Mouse (Mus musculus) embryonic facial prominence, embryonic 10.5 days (tissue): ENCODE data around the gene Trim72. TPM values are rescaled to one million over a fixed set of nuclear protein-coding genes. Genes with fewer than 3 reads are reported as not detected.

Experiments used
- DNase-seq: peaks from one replicate; pipeline ENCODE4 v3.0.0-alpha.2; 2017; ENCODE audit warnings: low spot score
- H3K27ac ChIP-seq: fragments of 300-500 bp; sonication (generic); replicated peaks from 2 replicates; pipeline ENCODE4 v1.5.1; 2016; ENCODE audit warnings: mild to moderate bottlenecking
- H3K27me3 ChIP-seq: fragments of 300-500 bp; sonication (generic); replicated peaks from 2 replicates; pipeline ENCODE4 v1.6.1; 2016; ENCODE audit warnings: low read depth, mild to moderate bottlenecking; ENCODE audit not compliant: poor library complexity, severe bottlenecking
- H3K36me3 ChIP-seq: fragments of 300-500 bp; sonication (generic); replicated peaks from 2 replicates; pipeline ENCODE4 v1.6.1; 2016; ENCODE audit warnings: mild to moderate bottlenecking, moderate library complexity
- H3K4me1 ChIP-seq: fragments of 300-500 bp; sonication (generic); 2 replicates; pipeline ENCODE4 v1.6.1; 2016
- H3K4me3 ChIP-seq: fragments of 300-500 bp; sonication (generic); 2 replicates; pipeline ENCODE4 v1.5.1; 2016; ENCODE audit warnings: mild to moderate bottlenecking, moderate library complexity
- H3K9me3 ChIP-seq: fragments of 300-500 bp; sonication (generic); 2 replicates; pipeline ENCODE4 v1.6.1; 2016; ENCODE audit warnings: mild to moderate bottlenecking
- WGBS: fragments of 180-500 bp; shearing (Covaris S2); methylation state at CpG from one replicate; pipeline ENCODE4 v1.1.7; 2016; 5-methylcytosine and 5-hydroxymethylcytosine counted together
- polyA plus RNA-seq: library from polyadenylated mRNA; unstranded; fragments of >200 nt; fragmentation: Nextera tagmentation; extraction: Ambion mirVana; gene quantifications from 2 replicates; pipeline ENCODE4 v1.2.1, GENCODE M21; 2016

Gene Trim72
- polyA plus RNA-seq, 1 experiment from 2014 or later = not detected

- Histone ChIP-seq H3K27me3 (no peaks in the 10 kb centered on the region), H3K4me1 (no peaks in the 10 kb centered on the region), H3K36me3 (no peaks in the 10 kb centered on the region), H3K27ac (no peak overlapping the region), H3K4me3 (no peak overlapping the region), H3K9me3 (no peaks in the 10 kb centered on the region)
- no peak for DNase-seq
- 70% methylated on average over 4 of the region's 4 CpGs for WGBS
Measured at GRCm38 (mm10) chr7:128044142-128044785, 40.5 kb downstream of the Trim72 start.

GRCm38 (mm10) chr7:128045640-128046039, 41.9 kb downstream of the Trim72 start:
- no peaks in the 10 kb centered on the region for H3K27me3 ChIP-seq
- H3K4me3 ChIP-seq = no peak overlapping the region
- no peak overlapping the region for H3K27ac ChIP-seq
- H3K4me1 ChIP-seq = peaks cover 1% of the 10 kb centered on the region; the same call in 1 of the 2 replicates
- no peaks in the 10 kb centered on the region for H3K36me3 ChIP-seq
- no peak for DNase-seq
- H3K9me3 ChIP-seq = no peaks in the 10 kb centered on the region
- 74% methylated on average over 2 of the region's 2 CpGs for WGBS

GRCm38 (mm10) chr7:128048819-128049218, 45.1 kb downstream of the Trim72 start:
- WGBS = 94% methylated on average over 4 of the region's 4 CpGs
- no peak overlapping the region for H3K4me3 ChIP-seq
- no peaks in the 10 kb centered on the region for H3K27me3 ChIP-seq
- H3K27ac ChIP-seq = no peak overlapping the region
- no peak for DNase-seq
- no peaks in the 10 kb centered on the region for H3K9me3 ChIP-seq
- no peaks in the 10 kb centered on the region for H3K36me3 ChIP-seq
- H3K4me1 ChIP-seq = peaks cover 2% of the 10 kb centered on the region; the same call in 1 of the 2 replicates

- H3K36me3 ChIP-seq = no peaks in the 10 kb centered on the region
- no peaks in the 10 kb centered on the region for H3K9me3 ChIP-seq
- DNase-seq = no peak
- no peaks in the 10 kb centered on the region for H3K27me3 ChIP-seq
- H3K4me1 ChIP-seq = peaks cover 2% of the 10 kb centered on the region; the same call in 1 of the 2 replicates
- H3K27ac ChIP-seq = no peak overlapping the region
- 89% methylated on average over 2 of the region's 2 CpGs for WGBS
- H3K4me3 ChIP-seq = no peak overlapping the region
Measured at GRCm38 (mm10) chr7:128049254-128049653, 45.5 kb downstream of the Trim72 start.

- no peak overlapping the region for H3K4me3 ChIP-seq
- DNase-seq = no peak
- H3K36me3 ChIP-seq = no peaks in the 10 kb centered on the region
- 65% methylated on average over 4 of the region's 4 CpGs for WGBS
- no peak overlapping the region for H3K27ac ChIP-seq
- H3K4me1 ChIP-seq = peaks cover 2% of the 10 kb centered on the region; the same call in 1 of the 2 replicates
- no peaks in the 10 kb centered on the region for H3K27me3 ChIP-seq
- no peaks in the 10 kb centered on the region for H3K9me3 ChIP-seq
Measured at GRCm38 (mm10) chr7:128050739-128051138, 47.0 kb downstream of the Trim72 start.

GRCm38 (mm10) chr7:128053061-128053460, 49.3 kb downstream of the Trim72 start:
- Histone ChIP-seq H3K36me3 (no peaks in the 10 kb centered on the region), H3K27ac (no peak overlapping the region), H3K4me3 (no peak overlapping the region), H3K4me1 (peaks cover 2% of the 10 kb centered on the region; the same call in 1 of the 2 replicates), H3K9me3 (no peaks in the 10 kb centered on the region), H3K27me3 (no peaks in the 10 kb centered on the region)
- 83% methylated on average over 5 of the region's 5 CpGs for WGBS
- no peak for DNase-seq

- no peak for DNase-seq
- 73% methylated on average over 3 of the region's 3 CpGs for WGBS
- no peak overlapping the region for H3K4me3 ChIP-seq
- H3K27ac ChIP-seq = no peak overlapping the region
- H3K36me3 ChIP-seq = no peaks in the 10 kb centered on the region
- H3K9me3 ChIP-seq = no peaks in the 10 kb centered on the region
- no peaks in the 10 kb centered on the region for H3K27me3 ChIP-seq
- H3K4me1 ChIP-seq = no peaks in the 10 kb centered on the region
Measured at GRCm38 (mm10) chr7:128056917-128057444, 53.2 kb downstream of the Trim72 start.

- DNase-seq = no peak
- Histone ChIP-seq H3K4me3 (no peak overlapping the region), H3K4me1 (no peaks in the 10 kb centered on the region), H3K36me3 (no peaks in the 10 kb centered on the region), H3K9me3 (no peaks in the 10 kb centered on the region), H3K27me3 (no peaks in the 10 kb centered on the region), H3K27ac (no peak overlapping the region)
- 79% methylated on average over 8 of the region's 8 CpGs for WGBS
Measured at GRCm38 (mm10) chr7:128057860-128058259, 54.1 kb downstream of the Trim72 start.

GRCm38 (mm10) chr7:128058576-128058975, 54.8 kb downstream of the Trim72 start:
- H3K36me3 ChIP-seq = no peaks in the 10 kb centered on the region
- H3K9me3 ChIP-seq = no peaks in the 10 kb centered on the region
- H3K27me3 ChIP-seq = no peaks in the 10 kb centered on the region
- no peak overlapping the region for H3K4me3 ChIP-seq
- H3K27ac ChIP-seq = no peak overlapping the region
- no peak for DNase-seq
- no peaks in the 10 kb centered on the region for H3K4me1 ChIP-seq
- WGBS = 75% methylated on average over 7 of the region's 7 CpGs

GRCm38 (mm10) chr7:128059091-128059490, 55.3 kb downstream of the Trim72 start:
- H3K9me3 ChIP-seq = no peaks in the 10 kb centered on the region
- no peak overlapping the region for H3K4me3 ChIP-seq
- no peak overlapping the region for H3K27ac ChIP-seq
- no peaks in the 10 kb centered on the region for H3K36me3 ChIP-seq
- no peaks in the 10 kb centered on the region for H3K4me1 ChIP-seq
- WGBS = 79% methylated on average over 4 of the region's 4 CpGs
- no peak for DNase-seq
- no peaks in the 10 kb centered on the region for H3K27me3 ChIP-seq

Other genes starting within 250 kb of the Trim72 start
- gene Orai3, start 234.1 kb upstream of the Trim72 start, polyA plus RNA-seq = 12.9 and 13.6 TPM in 2 replicates
- 14.7 and 15.2 TPM in 2 replicates for gene Setd1a, start 227.3 kb upstream of the Trim72 start, polyA plus RNA-seq
- gene Gm49388, start 218.3 kb upstream of the Trim72 start, polyA plus RNA-seq = not detected in 2 replicates
- gene Hsd3b7, start 203.3 kb upstream of the Trim72 start, polyA plus RNA-seq = 6.8 and 8.0 TPM in 2 replicates
- 22.5 and 29.3 TPM in 2 replicates for gene Stx4a, start 179.7 kb upstream of the Trim72 start, polyA plus RNA-seq
- 4.7 and 6.5 TPM in 2 replicates for gene Stx1b, start 179.4 kb upstream of the Trim72 start, polyA plus RNA-seq
- 19.9 and 21.8 TPM in 2 replicates for gene Zfp646, start 127.7 kb upstream of the Trim72 start, polyA plus RNA-seq
- 42.5 and 49.1 TPM in 2 replicates for gene Zfp668, start 127.1 kb upstream of the Trim72 start, polyA plus RNA-seq
- gene Prss53, start 113.0 kb upstream of the Trim72 start, polyA plus RNA-seq = 0.64 and 0.79 TPM in 2 replicates
- not detected in 2 replicates for gene Gm21974, start 108.5 kb upstream of the Trim72 start, polyA plus RNA-seq
- gene Vkorc1, start 108.3 kb upstream of the Trim72 start, polyA plus RNA-seq = 47.6 and 59.1 TPM in 2 replicates
- 111 and 119 TPM in 2 replicates for gene Bckdk, start 99.9 kb upstream of the Trim72 start, polyA plus RNA-seq
- 48.7 and 49.6 TPM in 2 replicates for gene Kat8, start 91.4 kb upstream of the Trim72 start, polyA plus RNA-seq
- 14.8 and 15.8 TPM in 2 replicates for gene Prss8, start 73.8 kb upstream of the Trim72 start, polyA plus RNA-seq
- gene Prss36, start 57.2 kb upstream of the Trim72 start, polyA plus RNA-seq = 10.7 and 12.9 TPM in 2 replicates
- 349 and 372 TPM in 2 replicates for gene Fus, start 36.5 kb upstream of the Trim72 start, polyA plus RNA-seq
- gene Pycard, start 10.1 kb upstream of the Trim72 start, polyA plus RNA-seq = 5.8 and 6.2 TPM in 2 replicates
- 0.50 and 0.52 TPM in 2 replicates for gene Itgam, start 58.7 kb downstream of the Trim72 start, polyA plus RNA-seq
- gene Gm49368, start 58.7 kb downstream of the Trim72 start, polyA plus RNA-seq = not detected in 2 replicates
- not detected in 2 replicates for gene Itgax, start 125.6 kb downstream of the Trim72 start, polyA plus RNA-seq
- not detected in 2 replicates for gene Itgad, start 150.4 kb downstream of the Trim72 start, polyA plus RNA-seq
- 0.39 TPM in 1 of 2 replicates, not detected in the other for gene Cox6a2, start 202.4 kb downstream of the Trim72 start, polyA plus RNA-seq
- 17.5 and 19.1 TPM in 2 replicates for gene Armc5, start 233.4 kb downstream of the Trim72 start, polyA plus RNA-seq
- gene 9130023H24Rik, start 234.1 kb downstream of the Trim72 start, polyA plus RNA-seq = 9.2 and 10.4 TPM in 2 replicates
- 23.6 and 25.3 TPM in 2 replicates for gene Tgfb1i1, start 242.9 kb downstream of the Trim72 start, polyA plus RNA-seq